Mouse (Mus musculus) liver, embryonic 13.5 days (tissue): ENCODE measurements at regions not wholly inside any gene's neighbourhood (a gene's known extent, or its start where the extent isn't known, plus 50 kb on each side); places are given as distances from the start of the nearest gene placed in this dataset.

Source experiments
- ATAC-seq: fragments of 200-750 bp; cut with Nextera tagmentation; 2 replicates; pipeline ENCODE4 v1.8.0; 2017; ENCODE audit warnings: low read depth, mild to moderate bottlenecking, moderate number of reproducible peaks, moderate library complexity
- DNase-seq: peaks from one replicate; pipeline ENCODE4 v3.0.0; 2022
- H3K27ac ChIP-seq: fragments of 300-500 bp; sonication (generic); 2 replicates; pipeline ENCODE4 v1.5.1; 2015; ENCODE audit warnings: moderate library complexity, mild to moderate bottlenecking, inconsistent platforms
- H3K27me3 ChIP-seq: fragments of 300-500 bp; sonication (generic); 2 replicates; pipeline ENCODE4 v1.6.1; 2015; ENCODE audit warnings: mild to moderate bottlenecking, inconsistent platforms
- H3K36me3 ChIP-seq: fragments of 300-500 bp; sonication (generic); 2 replicates; pipeline ENCODE4 v1.6.1; 2015; ENCODE audit warnings: mild to moderate bottlenecking, inconsistent platforms
- H3K4me1 ChIP-seq: fragments of 300-500 bp; sonication (generic); replicated peaks from 2 replicates; pipeline ENCODE4 v1.6.1; 2015; ENCODE audit warnings: inconsistent platforms
- H3K4me2 ChIP-seq: fragments of 300-500 bp; sonication (generic); 2 replicates; pipeline ENCODE4 v1.6.1; 2015; ENCODE audit warnings: inconsistent platforms, mild to moderate bottlenecking, moderate library complexity
- H3K4me3 ChIP-seq: fragments of 300-500 bp; sonication (generic); replicated peaks from 2 replicates; pipeline ENCODE4 v1.5.1; 2015; ENCODE audit warnings: mild to moderate bottlenecking, inconsistent platforms
- H3K9ac ChIP-seq: fragments of 300-500 bp; sonication (generic); 2 replicates; pipeline ENCODE4 v1.6.1; 2015; ENCODE audit warnings: mild to moderate bottlenecking, inconsistent platforms
- H3K9me3 ChIP-seq: fragments of 300-500 bp; sonication (generic); replicated peaks from 2 replicates; pipeline ENCODE4 v1.6.1; 2016; ENCODE audit warnings: inconsistent platforms
- WGBS: fragments of 180-500 bp; shearing (Covaris S2); methylation state at CpG from one replicate; pipeline ENCODE4 v1.1.7; 2015; ENCODE audit not compliant: insufficient replicate concordance; 5-methylcytosine and 5-hydroxymethylcytosine counted together

DNA sequence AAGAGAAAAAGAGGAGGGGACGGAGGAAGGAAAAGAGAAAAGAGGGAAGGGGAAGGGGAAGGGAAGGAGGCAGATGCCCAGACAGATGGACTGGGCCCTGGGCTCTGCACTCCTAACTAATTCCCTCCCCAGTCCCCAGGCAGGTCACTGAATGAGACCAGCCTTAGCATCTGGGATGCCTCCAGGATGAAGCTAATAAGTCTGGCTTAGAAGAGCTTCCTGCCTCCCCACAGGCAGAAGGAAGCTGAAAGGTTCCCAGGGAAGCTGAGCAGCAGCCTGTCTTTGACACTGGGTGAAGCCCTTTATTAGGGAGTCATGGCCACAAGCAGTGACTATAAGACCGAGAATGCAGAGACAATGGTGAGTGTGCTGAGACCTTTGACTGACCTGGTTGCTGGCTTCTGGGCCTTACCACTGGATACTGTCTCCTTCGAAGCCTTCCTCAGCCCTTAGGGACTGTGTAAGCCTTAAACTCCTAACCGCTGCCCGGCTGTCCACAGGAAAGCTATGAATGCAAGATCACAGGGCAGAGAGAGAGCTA is 76.7 kb upstream of the Bod1 start:
- Histone ChIP-seq H3K4me1 (peaks cover 31% of the 10 kb centered on the region), H3K4me2 (no peak overlapping the region), H3K9ac (peak overlapping the region; percentile 10; the same call in 1 of the 2 replicates), H3K36me3 (no peaks in the 10 kb centered on the region), H3K27me3 (no peaks in the 10 kb centered on the region), H3K9me3 (no peaks in the 10 kb centered on the region), H3K27ac (0 out of 2 replicates have a peak overlapping the region, but pooled peaks have one; percentile 19), H3K4me3 (no peak overlapping the region)
- ATAC-seq, result no peak
- no peak for DNase-seq
- 63% methylated on average over 5 of the region's 5 CpGs for WGBS

GRCm38 (mm10) chr11:31751274-31751673 is 79.6 kb upstream of the Bod1 start:
- peak overlapping the region; percentile 19; the same call in 1 of the 2 replicates for H3K4me2 ChIP-seq
- ATAC-seq, result peak; percentile 55; the same call in 1 of the 2 replicates
- peak overlapping the region; percentile 32; the same call in 1 of the 2 replicates for H3K27ac ChIP-seq
- no peaks in the 10 kb centered on the region for H3K27me3 ChIP-seq
- H3K9ac ChIP-seq, result 0 out of 2 replicates have a peak overlapping the region, but pooled peaks have one; percentile 15
- 76% methylated on average over 1 of the region's 1 CpGs for WGBS
- H3K9me3 ChIP-seq, result no peaks in the 10 kb centered on the region
- H3K36me3 ChIP-seq, result no peaks in the 10 kb centered on the region
- DNase-seq, result peak; percentile 23
- H3K4me1 ChIP-seq, result peaks cover 26% of the 10 kb centered on the region
- H3K4me3 ChIP-seq, result no peak overlapping the region

- H3K9me3 ChIP-seq, result no peaks in the 10 kb centered on the region
- no peak overlapping the region for H3K27ac ChIP-seq
- H3K4me3 ChIP-seq, result no peak overlapping the region
- H3K27me3 ChIP-seq, result no peaks in the 10 kb centered on the region
- H3K4me2 ChIP-seq, result no peak overlapping the region
- ATAC-seq (no peak), DNase-seq (no peak)
- 67% methylated on average over 3 of the region's 3 CpGs for WGBS
- no peaks in the 10 kb centered on the region for H3K36me3 ChIP-seq
- no peak overlapping the region for H3K9ac ChIP-seq
- peaks cover 17% of the 10 kb centered on the region for H3K4me1 ChIP-seq
Observed at GRCm38 (mm10) chr11:31753211-31753610, 81.5 kb upstream of the Bod1 start.

DNA sequence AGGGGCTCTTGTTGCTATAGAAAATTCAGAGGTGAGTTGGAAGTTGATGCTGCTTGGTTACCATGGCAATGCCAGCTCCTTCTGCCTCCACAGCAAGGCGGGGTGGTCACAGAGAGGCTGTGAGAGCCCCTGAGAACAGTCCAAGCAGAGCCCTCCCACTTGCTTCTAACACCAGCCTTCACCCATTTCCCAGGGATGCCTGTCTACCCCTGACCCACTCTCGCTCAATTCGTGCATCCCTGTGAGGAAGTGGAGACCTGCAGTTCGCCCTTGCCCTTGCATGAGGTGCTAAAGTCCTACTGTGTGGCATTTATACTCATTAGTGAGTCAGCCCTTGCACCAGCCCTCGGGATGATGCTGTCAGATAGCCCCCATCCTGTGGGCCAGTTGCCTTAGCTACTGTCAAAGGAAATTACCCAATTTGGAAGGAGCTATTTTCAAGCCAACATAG is 82.1 kb upstream of the Bod1 start:
- H3K4me1 ChIP-seq, result peaks cover 17% of the 10 kb centered on the region
- H3K9me3 ChIP-seq, result no peaks in the 10 kb centered on the region
- WGBS, result 35% methylated on average over 5 of the region's 5 CpGs
- no peaks in the 10 kb centered on the region for H3K36me3 ChIP-seq
- no peak overlapping the region for H3K27ac ChIP-seq
- no peak overlapping the region for H3K4me3 ChIP-seq
- H3K4me2 ChIP-seq, result no peak overlapping the region
- H3K9ac ChIP-seq, result no peak overlapping the region
- DNase-seq (no peak), ATAC-seq (no peak)
- H3K27me3 ChIP-seq, result no peaks in the 10 kb centered on the region

DNA sequence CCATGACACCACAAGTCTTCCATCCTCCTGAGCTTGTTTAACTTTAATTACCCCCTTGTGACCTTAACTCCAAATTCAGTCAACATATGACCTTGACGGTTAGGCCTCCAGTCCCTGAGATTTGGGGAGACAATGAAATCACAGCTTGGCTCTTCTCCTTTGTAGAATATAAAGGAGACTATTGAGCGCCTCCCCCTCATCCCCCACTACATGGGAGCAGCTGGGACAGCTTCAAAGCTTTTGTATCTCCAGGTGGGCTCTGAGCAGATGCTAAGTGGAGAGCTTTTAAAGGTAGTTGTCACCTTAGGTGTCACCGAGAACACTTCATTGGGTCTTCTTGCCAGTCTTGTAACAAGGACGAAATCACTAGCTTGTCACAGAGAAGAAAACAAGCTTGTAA is 82.7 kb upstream of the Bod1 start:
- Histone ChIP-seq H3K27ac (no peak overlapping the region), H3K4me2 (no peak overlapping the region), H3K9ac (no peak overlapping the region), H3K27me3 (no peaks in the 10 kb centered on the region), H3K4me3 (no peak overlapping the region), H3K36me3 (no peaks in the 10 kb centered on the region), H3K9me3 (no peaks in the 10 kb centered on the region), H3K4me1 (peaks cover 17% of the 10 kb centered on the region)
- WGBS, result 63% methylated on average over 4 of the region's 4 CpGs
- ATAC-seq (no peak), DNase-seq (no peak)

GRCm38 (mm10) chr11:31755858-31756257 is 84.2 kb upstream of the Bod1 start:
- WGBS, result 65% methylated on average over 3 of the region's 3 CpGs
- Histone ChIP-seq H3K27ac (no peak overlapping the region), H3K9me3 (no peaks in the 10 kb centered on the region), H3K4me3 (no peak overlapping the region), H3K36me3 (no peaks in the 10 kb centered on the region), H3K27me3 (no peaks in the 10 kb centered on the region), H3K4me1 (peaks cover 20% of the 10 kb centered on the region), H3K4me2 (no peak overlapping the region), H3K9ac (0 out of 2 replicates have a peak overlapping the region, but pooled peaks have one; percentile 2)
- DNase-seq (no peak), ATAC-seq (no peak)

DNA sequence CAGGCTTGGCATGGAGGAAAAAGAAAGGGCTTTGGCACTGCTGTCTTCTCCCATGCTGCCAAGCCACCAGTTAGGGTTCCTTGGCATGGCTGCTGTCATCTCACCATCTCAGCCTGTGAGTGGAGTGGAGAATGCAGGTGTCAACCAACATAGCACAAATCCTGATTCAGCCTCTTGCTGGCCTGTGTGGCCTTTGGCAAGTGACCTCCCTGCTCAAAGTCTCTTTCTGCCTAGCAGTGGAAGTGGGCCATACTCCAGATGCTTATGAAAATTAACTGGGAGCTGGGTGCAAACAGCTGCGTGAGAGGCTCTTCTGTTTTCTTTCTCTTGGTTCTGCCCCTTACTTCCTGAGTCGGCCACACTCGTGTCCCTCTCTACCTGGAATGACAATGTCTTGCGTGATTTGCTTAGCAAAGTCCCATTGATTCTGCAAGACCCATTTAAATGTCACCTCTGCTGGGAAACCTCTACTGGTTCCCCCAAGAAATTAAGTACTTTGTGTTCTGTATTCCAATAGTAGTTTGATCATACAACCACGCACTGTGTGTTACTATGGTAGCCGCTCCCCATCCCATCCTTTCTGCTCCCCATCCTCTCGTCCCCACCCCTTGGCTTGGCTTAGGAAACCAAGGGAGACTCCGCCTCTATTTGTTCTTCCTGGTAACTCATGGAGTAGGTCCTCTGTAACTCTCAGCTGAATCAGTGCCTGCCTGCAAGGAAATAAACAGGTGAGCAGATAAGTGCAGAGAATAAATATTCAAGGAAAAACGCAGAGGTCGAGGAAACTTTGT is 84.9 kb upstream of the Bod1 start:
- Histone ChIP-seq H3K4me3 (no peak overlapping the region), H3K4me1 (peaks cover 13% of the 10 kb centered on the region), H3K27ac (no peak overlapping the region), H3K9me3 (no peaks in the 10 kb centered on the region), H3K4me2 (no peak overlapping the region), H3K27me3 (no peaks in the 10 kb centered on the region), H3K9ac (0 out of 2 replicates have a peak overlapping the region, but pooled peaks have one; percentile 2), H3K36me3 (no peaks in the 10 kb centered on the region)
- WGBS, result 67% methylated on average over 10 of the region's 10 CpGs
- ATAC-seq (no peak), DNase-seq (no peak)

DNA sequence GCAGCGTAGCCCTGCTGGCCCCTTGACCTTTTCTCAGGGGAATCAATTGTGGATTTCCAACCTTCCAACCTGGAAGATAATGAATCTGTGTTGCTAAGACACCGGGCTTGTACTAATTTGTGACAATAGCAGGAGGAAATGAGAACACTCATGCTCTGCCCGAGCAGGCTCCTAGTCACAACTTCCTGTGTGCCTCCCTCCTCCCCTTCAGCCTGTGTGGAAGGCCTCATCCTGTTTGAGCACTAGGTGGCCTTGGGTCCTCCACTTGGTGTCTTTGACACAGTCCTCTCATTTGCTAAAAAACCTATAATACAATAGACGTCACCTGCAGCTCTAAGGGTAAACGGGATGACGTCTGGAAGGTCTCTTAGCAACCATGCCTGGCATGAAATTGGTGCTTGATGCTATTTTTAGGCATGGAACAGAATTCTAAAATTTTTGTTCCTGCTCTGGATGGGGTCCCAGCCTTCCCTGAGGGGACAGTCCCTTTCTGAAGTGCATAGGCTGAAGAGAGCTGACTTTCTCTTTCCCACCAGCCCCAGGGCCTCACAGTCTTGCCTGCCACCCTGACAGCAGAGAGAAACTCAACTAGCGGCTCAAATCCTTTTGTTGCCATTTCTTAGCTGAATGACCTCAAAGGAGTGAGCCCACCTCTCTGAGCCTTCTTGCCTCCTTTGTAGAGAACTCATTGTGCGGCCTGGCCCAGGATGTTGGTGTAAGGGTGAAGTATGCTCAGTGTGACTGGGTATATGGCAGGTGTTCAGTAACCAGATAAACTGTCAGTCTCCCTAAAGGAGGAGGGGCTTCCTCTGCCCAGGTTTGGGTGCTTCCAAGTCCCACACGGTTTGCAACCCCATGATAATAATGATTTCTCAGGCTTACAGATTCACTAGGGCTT is 88.4 kb upstream of the Bod1 start:
- no peak for DNase-seq
- WGBS, result 53% methylated on average over 9 of the region's 9 CpGs

DNA sequence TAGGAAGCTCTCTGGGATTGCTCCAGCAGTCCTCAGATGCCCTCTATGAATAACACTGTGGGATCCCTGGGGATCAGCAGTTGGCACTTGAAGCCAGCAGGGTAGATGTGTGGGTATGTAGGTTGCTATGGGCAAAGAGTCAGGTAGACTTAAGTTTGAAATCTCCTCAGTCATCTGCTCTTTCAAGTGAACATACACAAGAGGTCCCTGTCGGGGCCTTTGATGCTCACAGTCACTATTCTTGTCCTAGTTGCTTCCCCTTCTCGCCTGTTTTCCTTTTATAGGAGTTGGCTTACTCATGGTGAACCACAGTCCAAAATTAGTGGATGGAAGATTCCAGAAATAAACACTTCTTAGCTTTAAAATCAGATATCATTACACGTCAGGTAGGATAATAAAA is 92.2 kb upstream of the Bod1 start:
- H3K36me3 ChIP-seq, result no peaks in the 10 kb centered on the region
- DNase-seq (no peak), ATAC-seq (no peak)
- WGBS, result 43% methylated on average over 3 of the region's 3 CpGs
- no peaks in the 10 kb centered on the region for H3K9me3 ChIP-seq
- H3K9ac ChIP-seq, result no peak overlapping the region
- H3K4me1 ChIP-seq, result peaks cover 37% of the 10 kb centered on the region
- H3K4me3 ChIP-seq, result no peak overlapping the region
- H3K4me2 ChIP-seq, result no peak overlapping the region
- no peaks in the 10 kb centered on the region for H3K27me3 ChIP-seq
- H3K27ac ChIP-seq, result peak overlapping the region; percentile 59; the same call in 1 of the 2 replicates

More for the DNA sequence above, 88.4 kb upstream of the Bod1 start:
- Histone ChIP-seq H3K4me3 (no peak overlapping the region), H3K4me2 (no peak overlapping the region), H3K27me3 (no peaks in the 10 kb centered on the region), H3K9ac (no peak overlapping the region), H3K27ac (0 out of 2 replicates have a peak overlapping the region, but pooled peaks have one; percentile 1), H3K36me3 (no peaks in the 10 kb centered on the region), H3K9me3 (no peaks in the 10 kb centered on the region), H3K4me1 (peaks cover 23% of the 10 kb centered on the region)
- no peak for ATAC-seq

DNA sequence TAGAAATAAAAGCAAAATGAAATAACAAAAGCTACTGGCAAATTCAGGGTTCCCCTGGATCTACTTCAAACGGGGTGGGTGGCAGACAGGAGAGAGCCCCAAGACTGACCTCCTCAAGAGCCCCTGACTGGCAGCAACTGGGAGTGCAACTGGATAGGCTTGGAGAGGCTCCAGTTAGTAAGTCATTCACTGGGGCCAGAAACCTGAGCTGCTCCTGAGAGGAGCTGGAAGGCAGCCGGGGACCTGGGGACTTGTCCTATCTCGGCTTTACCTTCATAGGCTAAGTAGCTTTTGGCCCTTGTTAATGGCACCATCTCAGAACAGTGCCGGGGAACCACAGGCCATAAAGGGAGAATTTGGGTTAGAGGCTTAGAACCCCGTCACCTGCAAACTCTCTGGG is 94.6 kb upstream of the Bod1 start:
- ATAC-seq (no peak), DNase-seq (no peak)
- no peak overlapping the region for H3K4me3 ChIP-seq
- no peaks in the 10 kb centered on the region for H3K36me3 ChIP-seq
- WGBS, result 87% methylated on average over 5 of the region's 5 CpGs
- peak overlapping the region; percentile 44 for H3K27ac ChIP-seq
- peaks cover 52% of the 10 kb centered on the region for H3K4me1 ChIP-seq
- no peak overlapping the region for H3K4me2 ChIP-seq
- H3K9ac ChIP-seq, result no peak overlapping the region
- H3K9me3 ChIP-seq, result no peaks in the 10 kb centered on the region
- no peaks in the 10 kb centered on the region for H3K27me3 ChIP-seq
